Mouse (Mus musculus) adrenal gland, postnatal 0 days (tissue): ENCODE measurements around the gene Zbtb25. TPM values are rescaled to one million over a fixed set of nuclear protein-coding genes. Genes with fewer than 3 reads are reported as not detected.

ENCODE experiments used
- polyA plus RNA-seq: library from polyadenylated mRNA; unstranded; fragments of >200 nt; fragmentation: Nextera tagmentation; extraction: Ambion mirVana; gene quantifications from 2 replicates; pipeline ENCODE4 v1.2.1, GENCODE M21; 2015

The Zbtb25 gene
- 11.1 and 11.2 TPM in 2 replicates for polyA plus RNA-seq

DNA sequence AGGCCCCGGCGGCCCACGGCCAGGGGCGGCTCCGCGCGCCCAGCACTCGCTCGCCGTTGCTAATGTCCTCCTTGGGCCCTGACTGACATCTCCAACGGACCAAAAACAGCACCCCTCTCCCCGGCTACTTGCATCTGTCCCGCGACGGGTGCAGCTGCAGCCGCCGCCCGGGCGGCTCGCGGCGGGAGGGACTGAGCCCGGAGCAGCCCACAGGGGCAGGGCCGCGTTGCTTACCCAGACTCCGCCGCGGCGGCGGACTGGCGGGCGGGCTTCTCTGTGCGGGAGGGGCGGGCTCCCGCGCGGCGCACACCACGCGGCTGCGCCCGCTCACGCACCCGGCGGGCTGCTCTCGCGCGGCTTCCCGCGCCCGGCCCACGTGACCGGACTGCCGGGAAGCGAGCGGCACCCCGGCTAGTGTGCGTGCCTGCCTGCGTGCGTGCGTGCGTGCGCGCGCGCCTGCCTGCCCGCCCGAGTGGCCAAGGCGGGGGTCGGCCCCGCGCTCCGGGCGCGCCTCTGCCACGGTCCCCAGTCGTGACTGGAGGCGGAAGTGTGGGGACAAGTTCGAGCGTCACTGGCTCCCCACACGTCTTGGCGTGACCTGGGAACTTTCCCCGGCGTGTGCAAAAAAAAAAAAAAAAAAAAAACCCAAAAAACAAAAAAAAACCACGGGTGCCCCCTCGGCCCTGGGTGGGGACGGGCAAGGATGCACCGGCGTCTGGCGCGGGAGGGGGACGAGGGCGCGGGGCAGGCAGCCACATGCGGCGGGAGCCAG, at the start of gene Zbtb25:
Zbtb25 (minus strand) TSS at position 397 of the 772 bp plus-strand sequence.

DNA sequence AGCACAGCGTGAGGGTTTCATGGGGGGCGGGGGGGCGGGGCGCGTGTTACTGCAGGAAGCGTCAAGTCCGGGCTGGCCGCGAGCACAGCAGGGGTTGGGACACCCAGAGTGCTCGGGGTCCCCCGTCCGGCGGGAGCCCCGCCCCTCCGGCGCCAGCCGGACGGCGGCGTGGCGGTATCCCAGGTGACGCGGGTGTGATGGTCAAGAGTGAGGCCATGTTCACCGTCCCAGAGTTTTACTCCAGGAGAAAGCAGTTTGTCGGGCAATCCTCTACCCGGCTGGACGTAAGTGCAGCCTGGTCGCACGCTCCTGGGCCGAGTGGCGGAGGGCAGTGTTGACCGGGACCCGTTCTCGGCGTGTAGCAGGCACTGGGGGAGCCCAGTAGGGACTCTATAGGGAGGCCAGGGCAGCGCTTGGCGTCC, 48.0 kb upstream of the Zbtb25 start, which contains the start of gene Ppp1r36:
Ppp1r36 (plus strand) TSS at position 106 of the 422 bp plus-strand sequence.

DNA sequence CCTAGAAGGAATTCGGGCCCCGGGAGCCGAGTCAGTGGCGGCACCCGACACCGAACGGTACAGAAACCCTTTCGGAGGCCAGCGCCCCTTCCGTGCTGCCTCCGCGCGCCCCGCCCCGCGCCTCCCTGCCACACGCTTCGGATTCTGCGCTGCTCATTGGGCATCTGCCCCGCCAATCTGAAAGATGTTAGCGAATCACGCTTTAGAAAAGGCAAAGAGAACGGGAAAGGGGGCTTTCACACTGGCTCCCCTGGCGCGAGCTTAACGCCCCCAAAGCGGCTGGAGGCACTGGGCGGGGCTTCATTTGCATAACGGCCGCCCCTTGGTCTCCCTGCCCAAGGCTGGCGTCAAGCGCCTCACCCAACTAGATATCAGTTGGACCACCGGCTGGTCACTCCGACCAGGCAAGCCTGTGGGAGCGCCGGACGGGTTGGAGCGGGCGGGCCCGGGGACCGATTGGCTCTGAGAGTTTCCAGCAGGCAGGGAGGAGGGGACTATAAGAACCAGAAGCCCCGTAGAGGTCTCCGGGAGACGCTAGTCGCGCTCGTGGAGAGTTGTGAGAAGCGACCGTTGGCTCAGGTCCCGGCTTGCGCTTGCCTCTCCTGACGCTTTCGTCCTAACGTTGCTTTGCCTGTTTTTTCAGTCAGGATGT, 34.6 kb upstream of the Zbtb25 start, which contains the start of gene Hspa2:
Hspa2 (plus strand) TSS at position 291 of the 652 bp plus-strand sequence.

DNA sequence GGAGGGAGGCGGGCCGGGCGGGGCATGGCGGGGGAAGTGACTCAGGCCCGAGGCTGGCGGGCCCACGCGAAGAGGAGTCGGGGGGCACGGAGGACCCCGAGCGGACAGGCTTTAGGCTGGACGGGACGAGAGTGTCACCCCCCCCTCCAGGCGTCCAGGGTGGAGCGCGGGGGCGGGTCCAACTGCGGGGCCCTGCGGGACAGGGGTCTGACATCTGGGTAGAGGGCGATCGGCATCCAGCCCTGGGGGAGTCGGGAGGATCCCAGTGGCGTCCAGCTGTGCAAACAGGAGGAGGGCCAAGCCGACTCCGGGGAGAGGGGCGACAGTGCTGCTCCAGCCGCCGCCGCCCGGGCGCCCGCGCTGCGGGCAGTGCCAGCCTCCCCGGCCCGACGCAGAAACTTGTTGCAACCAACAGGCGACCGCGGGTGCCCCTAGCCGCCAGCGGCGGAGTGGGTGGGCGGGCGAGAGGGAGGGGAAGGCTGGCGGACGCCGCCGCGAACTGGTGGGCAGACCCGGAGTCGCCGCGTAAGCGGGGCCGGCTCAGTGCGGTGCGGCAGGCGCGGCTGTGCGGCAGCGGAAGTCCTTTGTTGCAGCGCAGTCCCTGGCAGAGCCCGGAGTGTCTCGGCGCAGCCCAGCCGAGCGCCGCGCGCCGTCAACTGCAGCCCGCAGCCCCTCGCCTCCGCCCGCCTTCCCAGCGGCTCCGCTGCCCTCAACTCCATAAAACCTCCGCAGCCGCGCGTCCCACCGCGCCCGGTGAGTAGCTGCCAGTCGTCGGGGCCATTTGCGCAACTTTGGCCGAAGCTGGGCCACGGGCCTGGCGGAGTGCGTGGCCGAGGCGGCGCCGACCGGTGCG, 802 bp upstream of the Zbtb25 start, which contains the start of gene Zbtb1:
Zbtb1 (plus strand) TSS at position 289 of the 853 bp plus-strand sequence.

DNA sequence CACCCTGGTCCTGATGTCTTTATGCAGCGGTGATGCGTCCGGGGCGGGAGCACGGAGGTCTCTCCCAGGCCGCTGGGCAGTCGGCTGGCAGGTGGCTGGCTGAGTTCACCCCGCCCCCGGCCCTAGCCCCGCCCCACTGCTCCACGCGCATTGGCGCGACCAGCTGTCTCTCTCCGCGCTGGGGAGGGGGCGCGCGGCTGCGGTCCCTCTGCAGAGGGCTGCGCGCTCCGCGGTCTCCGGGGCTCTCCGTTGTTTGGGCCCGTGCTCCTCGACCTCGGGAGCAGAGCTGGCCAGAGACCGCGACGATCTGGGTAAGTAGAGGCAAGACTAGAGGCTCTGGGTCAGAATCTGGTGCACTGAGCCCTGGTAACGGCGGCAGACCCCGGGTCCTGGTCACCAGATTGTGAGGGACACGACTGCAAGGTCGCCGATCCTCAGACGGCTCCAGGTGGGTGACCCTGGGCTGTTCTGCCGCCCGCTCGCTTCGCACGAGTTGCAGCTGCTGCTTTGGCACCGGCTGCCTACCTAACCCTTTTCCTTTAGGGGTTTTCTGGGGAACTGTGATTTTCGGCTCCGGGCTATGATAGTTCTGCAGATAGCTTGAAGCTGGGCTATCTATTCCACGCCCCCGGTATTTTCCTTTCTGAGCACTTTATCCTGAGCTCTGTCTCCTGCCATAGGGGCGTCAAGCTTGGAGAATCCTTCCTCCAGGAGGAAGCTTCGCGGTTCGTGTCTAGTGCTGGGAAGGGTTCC, 44.5 kb downstream of the Zbtb25 start, which contains the start of gene Akap5:
Akap5 (plus strand) TSS at position 213 of the 753 bp plus-strand sequence.

Other genes with a start within 250 kb of the Zbtb25 start
- 0.04 TPM in 1 of 2 replicates, not detected in the other for gene Esr2, start 192.3 kb downstream of the Zbtb25 start, polyA plus RNA-seq
- not detected in 2 replicates for gene Tex21, start 122.9 kb downstream of the Zbtb25 start, polyA plus RNA-seq
- gene Mthfd1, start 114.3 kb downstream of the Zbtb25 start, polyA plus RNA-seq: 13.3 and 25.9 TPM in 2 replicates
- gene Akap5, start 44.7 kb downstream of the Zbtb25 start, polyA plus RNA-seq: 0.70 and 1.7 TPM in 2 replicates
- gene Zbtb1, start 664 bp upstream of the Zbtb25 start, polyA plus RNA-seq: 2.8 and 4.6 TPM in 2 replicates
- 13.4 and 16.4 TPM in 2 replicates for gene Hspa2, start 34.6 kb upstream of the Zbtb25 start, polyA plus RNA-seq
- 1.0 and 1.8 TPM in 2 replicates for gene Ppp1r36, start 47.9 kb upstream of the Zbtb25 start, polyA plus RNA-seq
- 2.4 and 3.4 TPM in 2 replicates for gene Plekhg3, start 161.3 kb upstream of the Zbtb25 start, polyA plus RNA-seq